Mouse (Mus musculus) CH12.LX (cell line): Measurements from ENCODE around the gene Ttc3. TPM values are rescaled to one million over a fixed set of nuclear protein-coding genes. Genes with fewer than 3 reads are reported as not detected.
"Not testable (repeated sequence)": the region's sequence is repeated elsewhere in the genome, so short reads cannot be mapped to it uniquely, and the experiment has no call there.

Source experiments
- DNase-seq: peaks from one replicate; pipeline ENCODE4 v3.0.0-alpha.2; 2013; ENCODE audit errors: extremely low read depth
- H3K27ac ChIP-seq: 2 replicates; pipeline ENCODE4 v1.5.1; 2012; ENCODE audit warnings: low read depth, mild to moderate bottlenecking, control low read depth, moderate library complexity; ENCODE audit not compliant: insufficient read depth
- H3K27me3 ChIP-seq: replicated peaks from 2 replicates; pipeline ENCODE3; 2012; ENCODE audit warnings: inconsistent platforms
- H3K36me3 ChIP-seq, 2 experiments: replicated peaks in 1 of 2; 2 replicates each; pipeline versions ENCODE3 to v1.6.1; 2012; ENCODE audit warnings: inconsistent platforms in 1 of 2, low read length in 1 of 2, mild to moderate bottlenecking in 1 of 2, mixed read lengths in 1 of 2, moderate library complexity in 1 of 2; ENCODE audit not compliant: control insufficient read depth in 1 of 2, insufficient read depth in 1 of 2
- H3K4me1 ChIP-seq, 2 experiments: 2 replicates each; pipeline ENCODE4 v1.6.1; 2012; ENCODE audit warnings: inconsistent platforms in 1 of 2, moderate library complexity in 1 of 2; ENCODE audit not compliant: insufficient read depth in 2 of 2, control insufficient read depth in 1 of 2
- H3K4me2 ChIP-seq: 2 replicates; pipeline ENCODE4 v1.6.1; 2012; ENCODE audit warnings: low read depth, mild to moderate bottlenecking, control low read depth; ENCODE audit not compliant: poor library complexity, insufficient read depth, severe bottlenecking
- H3K4me3 ChIP-seq, 3 experiments: fragments of 150-350 bp in 1 of 3; sonication (generic) in 1 of 3; replicated peaks in 1 of 3; 2 replicates each; pipeline versions ENCODE3 to v1.5.1; 2011 to 2012; ENCODE audit warnings: low read depth in 2 of 3, low read length in 2 of 3, mild to moderate bottlenecking in 2 of 3, moderate library complexity in 2 of 3, control low read depth in 1 of 3, improper control_type of control experiment in 1 of 3, inconsistent platforms in 1 of 3, mixed read lengths in 1 of 3; ENCODE audit not compliant: poor library complexity in 1 of 3
- H3K79me2 ChIP-seq: replicated peaks from 2 replicates; pipeline ENCODE4 v1.6.1; 2012; ENCODE audit warnings: mild to moderate bottlenecking, moderate library complexity; ENCODE audit not compliant: control insufficient read depth, poor library complexity, insufficient read depth, severe bottlenecking; ENCODE audit errors: extremely low read depth
- H3K9ac ChIP-seq: 2 replicates; pipeline ENCODE4 v1.6.1; 2012; ENCODE audit warnings: low read depth, mild to moderate bottlenecking, control low read depth, moderate library complexity; ENCODE audit not compliant: insufficient read depth
- H3K9me3 ChIP-seq: replicated peaks from 2 replicates; pipeline ENCODE3; 2012; ENCODE audit warnings: low read length, inconsistent platforms, mixed read lengths
- BHLHE40 ChIP-seq: IDR thresholded peaks from 2 replicates; pipeline ENCODE4 v1.6.1; 2011; ENCODE audit warnings: mild to moderate bottlenecking, low read depth, low read length, improper control_type of control experiment
- CHD1 ChIP-seq: IDR thresholded peaks from 2 replicates; pipeline ENCODE4 v1.6.1; 2012; ENCODE audit warnings: low read depth, low read length, improper control_type of control experiment, inconsistent platforms
- CTCF ChIP-seq, 2 experiments: IDR thresholded peaks in 1 of 2; conservative IDR thresholded peaks in 1 of 2; 2 replicates each; pipeline ENCODE4 v1.5.1; 2011 to 2012; ENCODE audit warnings: low read depth in 2 of 2, low read length in 2 of 2, improper control_type of control experiment in 1 of 2, inconsistent platforms in 1 of 2, mild to moderate bottlenecking in 1 of 2, moderate library complexity in 1 of 2
- ELF1 ChIP-seq: IDR thresholded peaks from 2 replicates; pipeline ENCODE4 v1.6.1; 2014; ENCODE audit warnings: low read depth, mild to moderate bottlenecking, inconsistent platforms, low read length, improper control_type of control experiment
- ETS1 ChIP-seq: conservative IDR thresholded peaks from 2 replicates; pipeline ENCODE4 v1.6.1; 2012; ENCODE audit warnings: low read depth, mild to moderate bottlenecking, inconsistent platforms, low read length, improper control_type of control experiment, moderate library complexity
- GABPA ChIP-seq: IDR thresholded peaks from 2 replicates; pipeline ENCODE4 v1.6.1; 2012; ENCODE audit warnings: low read depth, low read length, improper control_type of control experiment, inconsistent platforms; ENCODE audit not compliant: insufficient replicate concordance
- HCFC1 ChIP-seq: IDR thresholded peaks from 2 replicates; pipeline ENCODE4 v1.6.1; 2012; ENCODE audit warnings: low read depth, mild to moderate bottlenecking, inconsistent platforms, low read length, improper control_type of control experiment
- IRF4 ChIP-seq: IDR thresholded peaks from 2 replicates; pipeline ENCODE4 v1.6.1; 2014; ENCODE audit warnings: low read depth, mild to moderate bottlenecking, inconsistent platforms, low read length, improper control_type of control experiment
- KAT2A ChIP-seq: IDR thresholded peaks from 2 replicates; pipeline ENCODE4 v1.6.1; 2012; ENCODE audit warnings: low read length, improper control_type of control experiment, inconsistent platforms; ENCODE audit not compliant: insufficient replicate concordance
- MAFK ChIP-seq: IDR thresholded peaks from 2 replicates; pipeline ENCODE4 v1.6.1; 2011; ENCODE audit warnings: low read length, improper control_type of control experiment; ENCODE audit not compliant: insufficient replicate concordance
- MAX ChIP-seq: IDR thresholded peaks from 2 replicates; pipeline ENCODE4 v1.6.1; 2011; ENCODE audit warnings: low read length, improper control_type of control experiment
- MAZ ChIP-seq: IDR thresholded peaks from 2 replicates; pipeline ENCODE4 v1.6.1; 2012; ENCODE audit warnings: low read depth, mild to moderate bottlenecking, inconsistent platforms, low read length, improper control_type of control experiment, moderate library complexity
- MEF2A ChIP-seq: IDR thresholded peaks from 2 replicates; pipeline ENCODE4 v1.6.1; 2014; ENCODE audit warnings: low read depth, mild to moderate bottlenecking, inconsistent platforms, low read length, improper control_type of control experiment, borderline replicate concordance
- MXI1 ChIP-seq: IDR thresholded peaks from 2 replicates; pipeline ENCODE4 v1.6.1; 2011; ENCODE audit warnings: mild to moderate bottlenecking, low read depth, low read length, improper control_type of control experiment
- MYC ChIP-seq: IDR thresholded peaks from 2 replicates; pipeline ENCODE4 v1.6.1; 2011; ENCODE audit warnings: low read depth, mild to moderate bottlenecking, improper control_type of control experiment, low read length
- NELFE ChIP-seq: IDR thresholded peaks from 2 replicates; pipeline ENCODE4 v1.6.1; 2011; ENCODE audit warnings: low read depth, low read length, improper control_type of control experiment
- NRF1 ChIP-seq: IDR thresholded peaks from 2 replicates; pipeline ENCODE4 v1.6.1; 2014; ENCODE audit warnings: low read depth, mild to moderate bottlenecking, inconsistent platforms, low read length, improper control_type of control experiment, moderate library complexity
- POLR2A ChIP-seq: IDR thresholded peaks from 2 replicates; pipeline ENCODE4 v1.6.1; 2011; ENCODE audit warnings: low read depth, mild to moderate bottlenecking, improper control_type of control experiment, low read length
- POLR2AphosphoS2 ChIP-seq: IDR thresholded peaks from 2 replicates; pipeline ENCODE4 v1.6.1; 2011; ENCODE audit warnings: low read depth, low read length, improper control_type of control experiment
- RAD21 ChIP-seq: IDR thresholded peaks from 2 replicates; pipeline ENCODE4 v1.6.1; 2011; ENCODE audit warnings: low read depth, mild to moderate bottlenecking, low read length, improper control_type of control experiment, moderate library complexity
- RCOR1 ChIP-seq: conservative IDR thresholded peaks from 2 replicates; pipeline ENCODE4 v1.6.1; 2012; ENCODE audit warnings: low read depth, mild to moderate bottlenecking, inconsistent platforms, low read length, improper control_type of control experiment
- SIN3A ChIP-seq: IDR thresholded peaks from 2 replicates; pipeline ENCODE4 v1.6.1; 2012; ENCODE audit warnings: low read length, improper control_type of control experiment, inconsistent platforms
- SMC3 ChIP-seq: IDR thresholded peaks from 2 replicates; pipeline ENCODE4 v1.6.1; 2011; ENCODE audit warnings: low read depth, low read length, improper control_type of control experiment
- TBP ChIP-seq: conservative IDR thresholded peaks from 2 replicates; pipeline ENCODE4 v1.6.1; 2011; ENCODE audit warnings: low read depth, low read length, improper control_type of control experiment
- TCF12 ChIP-seq: IDR thresholded peaks from 2 replicates; pipeline ENCODE4 v1.6.1; 2014; ENCODE audit warnings: low read depth, mild to moderate bottlenecking, inconsistent platforms, low read length, improper control_type of control experiment
- ZMIZ1 ChIP-seq: IDR thresholded peaks from 2 replicates; pipeline ENCODE4 v1.6.1; 2012; ENCODE audit warnings: low read depth, mild to moderate bottlenecking, inconsistent platforms, low read length, improper control_type of control experiment
- dilution Hi-C: fragments of 300-500 bp; cut with MboI; formaldehyde crosslinking; loops from 2 replicates; pipeline ENCODE4 v1.14.3; 2020; ENCODE audit warnings: low sequenced_read_pairs; ENCODE audit not compliant: extremely low pct_unique_long_range_greater_than_20kb, extremely low pct_ligation_motif_present
- in situ Hi-C: fragments of 300-500 bp; cut with MboI; formaldehyde crosslinking; loops from 3 replicates; pipeline ENCODE4 v1.14.3; 2019; ENCODE audit warnings: low sequenced_read_pairs, low pct_ligation_motif_present, low pct_unique_long_range_greater_than_20kb, mixed read lengths
- polyA plus RNA-seq: library from polyadenylated mRNA; unstranded; fragments of >175 nt; gene quantifications from 2 replicates; pipeline ENCODE4 v1.2.1, GENCODE M21; 2012; ENCODE audit warnings: low read depth; ENCODE audit not compliant: insufficient read length
- total RNA-seq, 2 experiments: library from RNA; depleted of rRNA; stranded (reverse); fragments of 300-350 nt in 1 of 2; fragments of >200 nt in 1 of 2; gene quantifications; 2 replicates each; pipeline ENCODE4 v1.2.3; 2012 to 2014

Ttc3 gene
- total and polyA plus RNA-seq, 3 experiments = 59.0 to 74.5 (median 73.4) TPM

DNA sequence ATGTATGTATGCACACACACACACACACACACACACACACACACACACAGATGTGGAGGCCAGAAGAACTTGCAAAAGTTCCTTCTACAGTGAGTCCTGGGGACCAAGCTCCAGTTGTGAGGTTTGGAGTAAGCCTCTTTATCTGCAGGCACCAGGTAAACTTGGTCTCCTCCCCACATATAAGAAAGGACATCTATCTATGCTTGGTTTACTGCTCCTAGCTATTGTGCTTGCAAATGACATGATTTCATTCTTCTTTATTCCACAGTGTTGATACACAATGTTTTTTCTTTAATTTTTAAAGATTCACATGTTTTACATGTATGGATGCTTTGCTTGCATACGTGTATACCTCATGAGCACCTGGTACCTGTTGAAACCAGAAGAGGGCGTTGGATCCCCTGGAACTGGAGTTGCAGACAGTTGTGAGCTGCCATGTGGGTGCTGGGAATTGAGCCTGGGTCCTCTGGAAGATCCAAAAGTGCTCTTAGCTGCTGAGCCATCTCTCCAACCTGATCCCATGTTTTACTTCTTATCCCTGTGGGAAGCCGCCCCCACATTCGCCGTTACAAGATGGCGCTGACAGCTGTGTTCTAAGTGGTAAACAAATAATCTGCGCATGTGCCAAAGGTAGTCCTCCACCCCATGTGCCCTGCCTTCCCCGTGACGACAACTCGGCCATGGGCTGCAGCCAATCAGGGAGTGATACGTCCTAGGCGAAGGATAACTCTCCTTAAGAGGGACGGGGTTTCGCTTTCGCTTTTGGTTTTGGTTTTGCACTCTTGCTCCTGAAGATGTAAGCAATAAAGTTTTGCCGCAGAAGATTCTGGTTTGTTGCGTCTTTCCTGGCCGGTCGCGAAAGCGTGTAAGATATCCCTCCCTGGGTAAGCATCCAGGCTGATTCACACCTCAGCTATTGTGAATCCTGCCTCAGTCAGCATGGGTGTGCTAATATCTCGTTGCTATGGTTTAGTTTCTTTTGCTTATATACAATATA is 31.0 kb upstream of the Ttc3 start:
- H3K27ac ChIP-seq = peak overlapping the region; percentile 76

DNA sequence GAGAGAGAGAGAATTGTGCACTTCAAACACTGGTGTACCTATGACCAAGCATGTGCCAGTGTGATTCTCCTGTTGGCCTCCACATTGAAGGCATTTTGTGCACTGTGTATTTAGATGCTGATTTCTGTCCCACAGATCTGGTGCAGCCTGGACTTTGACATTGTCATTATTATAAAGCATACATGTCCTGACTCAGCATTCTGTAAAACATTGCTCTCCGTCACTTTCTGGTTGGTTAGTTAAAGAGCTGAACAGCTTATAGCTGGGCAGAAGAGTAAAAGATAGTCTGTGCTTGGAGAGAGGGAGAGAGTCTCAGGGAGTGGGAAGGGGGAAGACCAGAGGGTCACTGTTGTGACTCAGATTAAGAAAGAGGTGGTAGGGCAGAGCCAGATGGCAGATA is 24.7 kb upstream of the Ttc3 start:
- no peak overlapping the region for H3K4me3 ChIP-seq
- H3K9me3 ChIP-seq = no peaks in the 10 kb centered on the region
- H3K4me2 ChIP-seq = no peak overlapping the region
- H3K27me3 ChIP-seq = no peaks in the 10 kb centered on the region
- H3K4me1 ChIP-seq = peaks cover 14 to 17% of the 10 kb centered on the region in 2 experiments
- no peak for DNase-seq
- no peak overlapping the region for H3K9ac ChIP-seq
- peaks cover 7% of the 10 kb centered on the region for H3K79me2 ChIP-seq
- H3K36me3 ChIP-seq = peaks cover 30 to 40% of the 10 kb centered on the region in 2 experiments
- no peak for TF ChIP-seq ETS1
- TF ChIP-seq MXI1 = no peak
- TF ChIP-seq POLR2AphosphoS2 = no peak
- TF ChIP-seq IRF4 = peak; percentile 51; the same call in 1 of the 2 replicates
- no peak for TF ChIP-seq GABPA
- TF ChIP-seq ZMIZ1 = no peak
- peak; percentile 82 for TF ChIP-seq MAFK
- TF ChIP-seq, all 38 proteins: peak for 2
- no peak overlapping the region for H3K27ac ChIP-seq
- in situ Hi-C loops = no loop called here
- dilution Hi-C loops = no loop called here

More for the DNA sequence above, 31.0 kb upstream of the Ttc3 start:
- TF ChIP-seq RCOR1 (0 out of 2 replicates have a peak, but pooled peaks have one; percentile 61), TBP (peak; percentile 83), MYC (peak; percentile 92), BHLHE40 (peak; percentile 29), ETS1 (peak; percentile 96), IRF4 (peak; percentile 89), NELFE (peak; percentile 21; the same call in 1 of the 2 replicates), HCFC1 (peak; percentile 75), TCF12 (peak; percentile 69), POLR2A (peak; percentile 72), MAZ (peak; percentile 33; the same call in 1 of the 2 replicates), ELF1 (0 out of 2 replicates have a peak, but pooled peaks have one; percentile 46), RAD21 (peak; percentile 28), CTCF (conservative IDR thresholded peaks at IDR 0.05 in 1 of 2, IDR thresholded peaks at IDR 0.05 in 1 of 2; ENCODE audit: low read depth in 2 of 2, low read length in 2 of 2) (peak; percentile 32 to 64; a peak in 3 of 4 replicates), CHD1 (0 out of 2 replicates have a peak, but pooled peaks have one; percentile 52), SIN3A (peak; percentile 94), MAX (peak; percentile 85), MEF2A (peak; percentile 32; the same call in 1 of the 2 replicates), MXI1 (peak; percentile 55), NRF1 (peak; percentile 70), KAT2A (0 out of 2 replicates have a peak, but pooled peaks have one; percentile 52), SMC3 (peak; percentile 47)
- in situ Hi-C loops, H3K9me3 ChIP-seq, H3K27me3 ChIP-seq, dilution Hi-C loops: not testable (repeated sequence)
- Histone ChIP-seq H3K9ac (peak overlapping the region; percentile 93), H3K36me3 (peaks cover 27 to 47% of the 10 kb centered on the region in 2 experiments), H3K4me1 (peaks cover 12 to 28% of the 10 kb centered on the region in 2 experiments), H3K4me3 (peak overlapping the region; percentile 64 to 90 (median 74)), H3K79me2 (peaks cover 14% of the 10 kb centered on the region), H3K4me2 (peak overlapping the region; percentile 63)
- DNase-seq = peak; percentile 98
